Mouse (Mus musculus) heart, embryonic 10.5 days (tissue): ENCODE results near the gene Lbp. TPM values are rescaled to one million over a fixed set of nuclear protein-coding genes. Genes with fewer than 3 reads are reported as not detected.

Experiments
- DNase-seq: peaks from one replicate; pipeline ENCODE4 v3.0.0-alpha.2; 2017; ENCODE audit warnings: low spot score
- H3K27ac ChIP-seq: fragments of 300-500 bp; sonication (generic); 2 replicates; pipeline ENCODE4 v1.5.1; 2016; ENCODE audit warnings: mild to moderate bottlenecking
- H3K27me3 ChIP-seq: fragments of 300-500 bp; sonication (generic); 2 replicates; pipeline ENCODE4 v1.6.1; 2016; ENCODE audit warnings: mild to moderate bottlenecking; ENCODE audit not compliant: poor library complexity, insufficient read depth, severe bottlenecking
- H3K36me3 ChIP-seq: fragments of 300-500 bp; sonication (generic); 2 replicates; pipeline ENCODE4 v1.6.1; 2016; ENCODE audit warnings: mild to moderate bottlenecking, moderate library complexity
- H3K4me1 ChIP-seq: fragments of 300-500 bp; sonication (generic); 2 replicates; pipeline ENCODE4 v1.6.1; 2016; ENCODE audit warnings: mild to moderate bottlenecking
- H3K4me3 ChIP-seq: fragments of 300-500 bp; sonication (generic); 2 replicates; pipeline ENCODE4 v1.5.1; 2016; ENCODE audit warnings: mild to moderate bottlenecking, moderate library complexity
- H3K9me3 ChIP-seq: fragments of 300-500 bp; sonication (generic); 2 replicates; pipeline ENCODE4 v1.6.1; 2016; ENCODE audit warnings: mild to moderate bottlenecking, moderate library complexity
- WGBS: fragments of 180-500 bp; shearing (Covaris S2); methylation state at CpG from one replicate; pipeline ENCODE4 v1.1.7; 2016; 5-methylcytosine and 5-hydroxymethylcytosine counted together
- polyA plus RNA-seq: library from polyadenylated mRNA; unstranded; fragments of >200 nt; fragmentation: Nextera tagmentation; extraction: Ambion mirVana; gene quantifications from 2 replicates; pipeline ENCODE4 v1.2.1, GENCODE M21; 2016

Lbp gene
- 5.4 and 5.5 TPM in 2 replicates for polyA plus RNA-seq

- peak within 1 kb of the TSS; percentile 57 for H3K27ac ChIP-seq
- peaks cover 23% of the 10 kb centered on the region for H3K4me1 ChIP-seq
- no peaks in the 10 kb centered on the region for H3K36me3 ChIP-seq
- no peaks in the 10 kb centered on the region for H3K27me3 ChIP-seq
- 40% methylated on average over 13 of the region's 13 CpGs for WGBS
- no peak for DNase-seq
- no peaks in the 10 kb centered on the region for H3K9me3 ChIP-seq
- H3K4me3 ChIP-seq, result peak within 1 kb of the TSS; percentile 23
These were observed at the start of gene Lbp for GRCm38 (mm10) chr2:158305948-158306695. TSS of gene Lbp (plus strand) at chr2:158306493.

GRCm38 (mm10) chr2:158256894-158257293, 49.4 kb upstream of the Lbp start:
- Histone ChIP-seq H3K4me1 (peaks cover 39% of the 10 kb centered on the region), H3K27ac (no peak overlapping the region), H3K9me3 (no peaks in the 10 kb centered on the region), H3K36me3 (no peaks in the 10 kb centered on the region), H3K4me3 (no peak overlapping the region), H3K27me3 (peaks cover 30% of the 10 kb centered on the region)
- DNase-seq, result no peak
- WGBS, result 13% methylated on average over 5 of the region's 5 CpGs

- Histone ChIP-seq H3K4me1 (peaks cover 34% of the 10 kb centered on the region), H3K4me3 (no peak within 1 kb of the TSS), H3K9me3 (no peaks in the 10 kb centered on the region), H3K27ac (peak within 1 kb of the TSS; percentile 25), H3K27me3 (peaks cover 30% of the 10 kb centered on the region), H3K36me3 (no peaks in the 10 kb centered on the region)
- no peak for DNase-seq
- WGBS, result 55% methylated on average over 18 of the region's 18 CpGs
These were observed 48.3 kb upstream of the Lbp start, which contains the start of gene Bpi for GRCm38 (mm10) chr2:158258005-158258418. TSS of gene Bpi (plus strand) at chr2:158258094.

- Histone ChIP-seq H3K27me3 (peaks cover 33% of the 10 kb centered on the region), H3K4me1 (peaks cover 30% of the 10 kb centered on the region), H3K9me3 (no peaks in the 10 kb centered on the region), H3K4me3 (no peak overlapping the region), H3K27ac (no peak overlapping the region), H3K36me3 (no peaks in the 10 kb centered on the region)
- peak; percentile 84 for DNase-seq
- 12% methylated on average over 12 of the region's 12 CpGs for WGBS
These were observed 47.5 kb upstream of the Lbp start for GRCm38 (mm10) chr2:158258781-158259180.

- H3K36me3 ChIP-seq, result no peaks in the 10 kb centered on the region
- peaks cover 28% of the 10 kb centered on the region for H3K4me1 ChIP-seq
- peaks cover 39% of the 10 kb centered on the region for H3K27me3 ChIP-seq
- DNase-seq, result no peak
- no peaks in the 10 kb centered on the region for H3K9me3 ChIP-seq
- no peak overlapping the region for H3K4me3 ChIP-seq
- WGBS, result 75% methylated on average over 8 of the region's 8 CpGs
- no peak overlapping the region for H3K27ac ChIP-seq
These were observed 46.8 kb upstream of the Lbp start for GRCm38 (mm10) chr2:158259498-158259897.

GRCm38 (mm10) chr2:158264877-158265276, 41.4 kb upstream of the Lbp start:
- H3K4me1 ChIP-seq, result peaks cover 16% of the 10 kb centered on the region
- peaks cover 28% of the 10 kb centered on the region for H3K27me3 ChIP-seq
- DNase-seq, result no peak
- WGBS, result 89% methylated on average over 3 of the region's 3 CpGs
- no peak overlapping the region for H3K4me3 ChIP-seq
- H3K9me3 ChIP-seq, result no peaks in the 10 kb centered on the region
- H3K36me3 ChIP-seq, result no peaks in the 10 kb centered on the region
- H3K27ac ChIP-seq, result no peak overlapping the region

GRCm38 (mm10) chr2:158270017-158270416, 36.3 kb upstream of the Lbp start:
- Histone ChIP-seq H3K27me3 (peaks cover 9% of the 10 kb centered on the region; the same call in 1 of the 2 replicates), H3K4me1 (peaks cover 34% of the 10 kb centered on the region), H3K4me3 (no peak overlapping the region), H3K36me3 (no peaks in the 10 kb centered on the region), H3K9me3 (no peaks in the 10 kb centered on the region), H3K27ac (no peak overlapping the region)
- DNase-seq, result no peak
- 79% methylated on average over 8 of the region's 8 CpGs for WGBS

GRCm38 (mm10) chr2:158273646-158274045, 32.6 kb upstream of the Lbp start:
- Histone ChIP-seq H3K27me3 (peaks cover 8% of the 10 kb centered on the region; the same call in 1 of the 2 replicates), H3K27ac (peak overlapping the region; percentile 29; the same call in 1 of the 2 replicates), H3K36me3 (no peaks in the 10 kb centered on the region), H3K4me3 (no peak overlapping the region), H3K4me1 (peaks cover 42% of the 10 kb centered on the region), H3K9me3 (no peaks in the 10 kb centered on the region)
- 34% methylated on average over 2 of the region's 2 CpGs for WGBS
- no peak for DNase-seq

- Histone ChIP-seq H3K27ac (no peak overlapping the region), H3K4me1 (peaks cover 37% of the 10 kb centered on the region), H3K27me3 (peaks cover 9% of the 10 kb centered on the region; the same call in 1 of the 2 replicates), H3K36me3 (no peaks in the 10 kb centered on the region), H3K9me3 (no peaks in the 10 kb centered on the region), H3K4me3 (no peak overlapping the region)
- DNase-seq, result no peak
- 84% methylated on average over 3 of the region's 3 CpGs for WGBS
These were observed 30.9 kb upstream of the Lbp start for GRCm38 (mm10) chr2:158275349-158275748.

- WGBS, result 64% methylated on average over 4 of the region's 4 CpGs
- no peak for DNase-seq
- no peaks in the 10 kb centered on the region for H3K9me3 ChIP-seq
- H3K4me3 ChIP-seq, result no peak overlapping the region
- no peaks in the 10 kb centered on the region for H3K36me3 ChIP-seq
- H3K4me1 ChIP-seq, result peaks cover 37% of the 10 kb centered on the region
- peaks cover 9% of the 10 kb centered on the region; the same call in 1 of the 2 replicates for H3K27me3 ChIP-seq
- H3K27ac ChIP-seq, result no peak overlapping the region
These were observed 30.5 kb upstream of the Lbp start for GRCm38 (mm10) chr2:158275811-158276210.

- Histone ChIP-seq H3K4me1 (peaks cover 43% of the 10 kb centered on the region), H3K36me3 (no peaks in the 10 kb centered on the region), H3K9me3 (no peaks in the 10 kb centered on the region), H3K27ac (peak overlapping the region; percentile 59; the same call in 1 of the 2 replicates), H3K27me3 (peaks cover 14% of the 10 kb centered on the region; the same call in 1 of the 2 replicates), H3K4me3 (no peak overlapping the region)
- no peak for DNase-seq
- 64% methylated on average over 6 of the region's 6 CpGs for WGBS
These were observed 29.8 kb upstream of the Lbp start for GRCm38 (mm10) chr2:158276451-158276850.

GRCm38 (mm10) chr2:158276878-158277277, 29.4 kb upstream of the Lbp start:
- no peak overlapping the region for H3K4me3 ChIP-seq
- 56% methylated on average over 4 of the region's 4 CpGs for WGBS

GRCm38 (mm10) chr2:158279656-158280055, 26.6 kb upstream of the Lbp start:
- no peak for DNase-seq
- H3K9me3 ChIP-seq, result no peaks in the 10 kb centered on the region
- H3K27me3 ChIP-seq, result peaks cover 20% of the 10 kb centered on the region; the same call in 1 of the 2 replicates
- peaks cover 45% of the 10 kb centered on the region for H3K4me1 ChIP-seq
- H3K4me3 ChIP-seq, result no peak overlapping the region
- H3K27ac ChIP-seq, result no peak overlapping the region
- no peaks in the 10 kb centered on the region for H3K36me3 ChIP-seq
- 76% methylated on average over 4 of the region's 4 CpGs for WGBS

More at GRCm38 (mm10) chr2:158276878-158277277, 29.4 kb upstream of the Lbp start:
- DNase-seq, result no peak
- Histone ChIP-seq H3K4me1 (peaks cover 46% of the 10 kb centered on the region), H3K9me3 (no peaks in the 10 kb centered on the region), H3K27me3 (peaks cover 14% of the 10 kb centered on the region; the same call in 1 of the 2 replicates), H3K36me3 (no peaks in the 10 kb centered on the region), H3K27ac (no peak overlapping the region)
